Mouse (Mus musculus): ENCODE data around the gene Myh10.

- TF ChIP-seq EP300 (optimal IDR thresholded peaks at IDR 0.05) (no peak), CTCF (IDR thresholded peaks at IDR 0.05; ENCODE audit: low read depth) (no peak)
These were observed 84.8 kb downstream of the Myh10 start for GRCm38 (mm10) chr11:68776147-68776655.

Measured in stomach, postnatal 0 days (tissue).